Mouse (Mus musculus): ENCODE results near the gene Efr3b. TPM values are rescaled to one million over a fixed set of nuclear protein-coding genes. Genes with fewer than 3 reads are reported as not detected.

Gene Efr3b
- 10 to 100 TPM; 91.9 to 92.3 TPM for total RNA-seq (2021)
- long read RNA-seq, full-length matches to known transcripts = 26 of 61 reads
- long read RNA-seq, partial matches to known transcripts = 4 of 61 reads
- long read RNA-seq, other reads (novel, unspliced or antisense) = 31 of 61 reads

- peak; percentile 83 to 90 for DNase-seq (ENCODE audit: low spot score in 2 of 2)
Observed at GRCm38 (mm10) chr12:4038061-4039041, at the start of gene Efr3b. Gene Efr3b (minus strand): TSS chr12:4038915.

GRCm38 (mm10) chr12:4083441-4083840, 44.7 kb upstream of the Efr3b start:
- DNase-seq (ENCODE audit: low spot score in 2 of 2) = no peak

GRCm38 (mm10) chr12:4082132-4083001, 43.7 kb upstream of the Efr3b start, which contains the start of gene Dnajc27:
Gene Dnajc27 (plus strand): TSS chr12:4082583.
- peak; percentile 94 to 99 for DNase-seq (ENCODE audit: low spot score in 2 of 2)

DNA sequence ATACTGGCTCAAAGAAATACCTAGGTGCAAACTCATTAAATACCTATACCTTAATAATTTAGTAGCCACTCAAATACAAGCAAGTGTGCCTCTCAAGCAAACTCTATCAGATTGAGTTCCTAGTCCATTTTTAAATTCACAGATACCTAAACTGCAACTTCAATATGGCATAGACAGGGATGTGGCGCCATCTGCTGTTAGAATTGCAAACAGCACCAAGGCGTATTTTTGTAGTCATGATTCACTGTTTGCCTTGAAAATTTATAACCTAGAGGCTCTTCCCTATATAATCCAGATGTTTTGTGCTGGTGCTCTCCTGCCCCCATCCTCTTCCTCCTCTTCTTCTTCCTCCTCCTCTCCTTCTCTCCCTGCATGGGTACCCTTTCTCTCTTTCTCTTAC, 41.6 kb upstream of the Efr3b start:
- DNase-seq (ENCODE audit: low spot score in 2 of 2) = peak; percentile 69 to 92

- DNase-seq (ENCODE audit: low spot score in 2 of 2) = peak in 1 of 2 experiments; percentile 47
Observed at GRCm38 (mm10) chr12:4078069-4078468, 39.4 kb upstream of the Efr3b start.

- DNase-seq (ENCODE audit: low spot score in 2 of 2) = no peak
Observed at GRCm38 (mm10) chr12:4076383-4076782, 37.7 kb upstream of the Efr3b start.

DNA sequence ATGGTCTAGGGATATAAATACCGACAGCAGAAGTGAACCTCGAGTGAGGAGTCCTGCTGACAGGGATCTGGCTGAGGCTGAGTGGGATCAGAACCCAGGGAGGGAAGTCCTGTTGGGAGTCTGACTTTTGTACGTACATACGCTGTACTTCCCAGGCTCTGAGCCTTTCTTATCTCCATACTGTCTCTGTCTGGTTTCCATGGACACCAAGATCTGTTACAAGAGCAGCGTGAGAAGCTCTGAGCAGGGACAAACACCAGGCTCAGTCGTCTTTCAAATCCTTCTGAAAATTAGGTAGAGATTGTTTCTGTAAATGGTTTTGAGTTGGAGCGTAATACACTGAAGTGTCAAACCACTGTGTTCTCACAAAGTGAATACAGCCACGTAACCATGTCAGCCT, 36.7 kb upstream of the Efr3b start:
- peak in 1 of 2 experiments; percentile 15 for DNase-seq (ENCODE audit: low spot score in 2 of 2)

DNA sequence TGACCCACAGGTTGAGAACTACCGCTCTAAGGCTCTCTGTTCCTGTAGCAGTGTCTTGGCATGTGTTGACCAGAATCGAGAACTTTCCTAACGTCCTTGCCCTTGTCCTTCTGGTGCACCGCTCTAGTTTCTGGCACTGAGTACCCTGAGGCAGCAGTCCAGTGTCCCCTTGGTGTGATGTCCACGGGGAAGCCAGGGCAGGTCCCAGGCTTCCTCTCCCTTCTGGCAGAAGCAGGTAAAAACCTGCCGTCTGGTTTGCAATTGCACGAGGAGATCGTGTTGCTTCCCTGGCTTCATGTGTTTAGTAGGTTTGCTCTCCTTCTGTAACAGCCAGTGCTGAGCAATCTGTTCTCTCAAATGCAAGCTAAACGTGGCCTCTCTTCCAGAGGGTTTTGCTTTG, 33.0 kb upstream of the Efr3b start:
- no peak for DNase-seq (ENCODE audit: low spot score in 2 of 2)

DNA sequence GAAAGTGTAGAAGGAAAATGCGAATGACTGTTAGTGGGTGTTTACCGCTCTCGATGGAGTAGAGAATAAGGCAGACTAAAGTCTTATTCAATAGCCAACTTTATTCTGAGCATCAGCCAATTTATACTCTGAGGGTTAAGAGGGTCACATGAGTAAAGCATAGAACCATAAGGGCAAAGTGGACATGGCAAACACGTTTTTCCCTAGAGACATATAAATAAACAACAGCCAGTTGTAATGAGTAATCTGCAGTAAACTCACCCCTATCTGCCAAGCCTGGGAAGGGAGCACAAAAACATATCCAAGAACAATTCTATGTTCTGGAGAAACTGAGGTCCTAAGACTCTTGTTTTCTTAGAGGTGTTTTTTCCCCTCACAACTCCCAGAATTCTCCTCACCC, 29.8 kb upstream of the Efr3b start:
- no peak for DNase-seq (ENCODE audit: low spot score in 2 of 2)

DNA sequence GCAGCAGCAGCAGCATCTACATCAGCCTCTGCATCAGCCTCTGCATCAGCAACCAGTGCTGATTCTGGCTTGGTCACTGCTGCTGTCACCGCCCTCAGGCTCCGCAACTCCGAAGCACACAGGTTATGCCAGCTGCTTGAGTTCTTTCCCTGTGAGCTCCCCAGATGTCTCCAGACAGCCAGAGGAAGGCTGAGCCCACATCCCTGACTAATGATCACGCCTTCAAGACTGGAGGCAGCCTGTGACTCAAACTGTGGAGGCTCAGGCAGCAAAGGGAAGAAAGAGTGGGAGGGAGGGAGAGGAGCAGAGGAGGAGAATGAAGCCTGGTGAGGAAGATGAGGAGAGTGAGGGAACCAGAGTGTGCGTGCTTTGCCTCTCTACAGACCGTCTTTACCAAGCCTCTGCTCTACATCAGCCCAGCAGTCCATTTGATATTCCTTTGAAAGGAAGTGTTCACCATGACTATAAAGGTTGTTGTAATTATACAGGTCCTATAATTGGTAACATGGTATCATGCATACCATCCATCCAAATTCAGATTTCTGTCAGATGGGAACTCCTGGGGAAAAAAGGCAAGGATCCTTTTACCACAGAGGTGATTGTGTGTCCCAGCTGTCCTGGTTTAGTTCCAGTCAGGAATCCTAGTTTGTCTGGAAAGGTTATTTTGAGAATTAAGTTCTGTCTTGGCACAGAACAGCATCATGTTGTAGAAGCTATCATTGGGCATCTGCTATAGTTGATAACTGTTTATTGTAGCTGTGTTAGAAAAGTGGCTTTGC, 28.2 kb upstream of the Efr3b start:
- DNase-seq (ENCODE audit: low spot score in 2 of 2) = peak in 1 of 2 experiments; percentile 29

- no peak for DNase-seq (ENCODE audit: low spot score in 2 of 2)
Observed at GRCm38 (mm10) chr12:4065944-4066343, 27.2 kb upstream of the Efr3b start.

DNA sequence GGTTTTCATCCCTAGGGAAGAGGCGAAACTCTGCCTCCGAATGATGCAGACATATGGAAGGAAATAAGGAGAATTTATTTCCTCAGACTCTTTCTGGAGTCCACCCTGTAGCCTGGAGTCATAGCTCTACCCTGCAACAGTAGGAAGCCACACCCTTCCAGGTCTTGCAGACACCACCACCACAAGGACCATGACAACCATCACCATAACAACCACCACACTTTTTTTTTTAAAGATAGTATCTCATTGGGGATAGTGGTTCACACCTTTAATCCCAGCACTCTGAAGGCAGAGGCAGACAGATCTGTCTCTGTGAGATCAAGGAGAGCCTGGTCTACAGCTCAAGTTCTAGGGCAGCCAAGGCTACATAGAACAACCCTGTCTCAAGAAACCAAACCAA, 26.8 kb upstream of the Efr3b start:
- DNase-seq (ENCODE audit: low spot score in 2 of 2) = no peak

DNA sequence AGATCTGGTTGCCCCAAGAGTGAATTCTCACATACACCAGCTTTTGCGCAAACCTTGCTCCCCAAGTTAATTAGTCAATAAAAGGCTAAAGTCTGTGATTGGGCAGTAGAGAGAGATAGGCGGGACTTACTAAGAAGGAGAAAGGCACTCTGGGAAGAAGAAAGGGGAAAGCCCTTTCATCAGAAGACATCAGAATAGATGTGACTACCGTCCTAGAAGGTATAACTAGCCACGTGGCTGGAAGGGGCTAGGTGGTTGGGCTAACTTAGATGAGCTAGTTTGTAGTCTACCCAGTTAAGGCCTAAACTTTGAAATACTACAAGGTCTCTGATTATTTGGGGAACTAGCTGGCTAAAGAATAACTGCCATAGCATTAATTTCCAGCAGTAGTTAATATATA, 21.0 kb upstream of the Efr3b start:
- DNase-seq (ENCODE audit: low spot score in 2 of 2) = no peak

DNA sequence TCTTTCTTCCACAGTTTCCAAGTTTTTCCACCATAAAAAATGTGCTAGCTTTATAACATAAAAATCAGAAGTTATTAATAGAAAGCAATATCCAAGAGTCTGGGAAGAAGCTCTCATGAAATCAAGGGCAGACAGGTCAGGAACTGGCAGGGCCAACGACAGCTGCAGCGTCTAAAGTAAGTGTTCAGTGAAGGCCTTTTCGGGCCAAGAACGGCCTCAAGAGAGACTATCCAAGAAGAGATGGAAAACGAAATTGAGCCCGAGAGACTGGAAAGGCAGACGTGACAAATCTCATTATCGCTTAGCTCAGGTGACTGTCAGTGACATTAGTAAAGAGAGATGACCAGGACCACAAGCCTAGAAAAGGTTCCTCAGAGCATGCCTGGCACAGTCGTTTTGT, 19.6 kb upstream of the Efr3b start:
- DNase-seq (ENCODE audit: low spot score in 2 of 2) = no peak

GRCm38 (mm10) chr12:4054845-4055244, 16.1 kb upstream of the Efr3b start:
- no peak for DNase-seq (ENCODE audit: low spot score in 2 of 2)

- DNase-seq (ENCODE audit: low spot score in 2 of 2) = no peak
Observed at GRCm38 (mm10) chr12:4053643-4054042, 14.9 kb upstream of the Efr3b start.

DNA sequence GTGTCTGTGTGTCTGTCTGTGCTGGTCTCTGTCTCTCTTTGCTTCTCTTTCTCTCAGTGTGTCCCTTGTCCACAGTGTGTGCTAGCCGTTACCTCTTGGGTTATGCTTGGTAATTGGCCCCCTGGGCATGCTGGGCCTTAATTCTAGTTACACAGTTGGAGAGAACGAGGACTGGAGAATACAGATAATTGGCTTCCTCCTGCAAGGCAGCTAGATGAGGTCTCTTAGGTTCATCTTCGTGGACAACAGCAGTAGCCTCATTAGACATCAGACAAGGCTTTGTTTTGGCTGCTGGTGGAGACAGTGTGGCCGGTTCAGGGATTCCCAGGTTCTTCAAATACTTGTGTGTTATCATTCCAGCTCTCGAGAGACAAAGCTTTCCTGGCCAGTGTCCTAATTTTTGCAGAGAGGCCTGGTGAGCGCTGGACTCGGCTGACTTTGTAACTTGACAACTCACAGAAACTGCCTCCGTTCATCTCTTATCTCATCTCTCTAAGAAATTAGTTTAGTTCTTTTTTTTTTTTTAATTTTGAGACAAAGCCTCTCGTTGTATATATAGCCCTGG, 12.2 kb upstream of the Efr3b start:
- no peak for DNase-seq (ENCODE audit: low spot score in 2 of 2)

DNA sequence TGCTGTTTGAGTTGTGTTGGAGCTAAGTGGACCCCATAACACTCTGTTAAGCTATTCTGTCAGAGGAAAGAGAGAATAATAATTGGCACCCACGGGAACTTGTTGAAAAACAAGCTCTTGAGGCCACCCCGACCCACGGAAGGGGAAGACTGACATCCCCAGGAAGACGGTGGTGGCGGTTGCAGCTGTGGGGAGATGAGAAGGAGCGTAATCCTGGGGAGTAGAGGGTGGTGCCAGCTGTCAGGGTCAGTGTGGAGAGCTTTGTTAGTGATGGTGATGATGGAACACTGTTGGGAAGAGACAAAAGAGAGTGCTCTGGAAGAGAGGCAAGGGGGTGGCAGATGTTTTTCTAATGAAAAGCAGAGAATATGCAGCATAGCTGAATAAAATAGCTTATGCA, 9.3 kb upstream of the Efr3b start:
- DNase-seq (ENCODE audit: low spot score in 2 of 2) = no peak

- no peak for DNase-seq (ENCODE audit: low spot score in 2 of 2)
Observed at GRCm38 (mm10) chr12:4045992-4046391, 7.3 kb upstream of the Efr3b start.

GRCm38 (mm10) chr12:4042411-4042810, 3.7 kb upstream of the Efr3b start:
- no peak for DNase-seq (ENCODE audit: low spot score in 2 of 2)
